Mouse (Mus musculus): Measurements from ENCODE around the gene Smarcc1.

DNA sequence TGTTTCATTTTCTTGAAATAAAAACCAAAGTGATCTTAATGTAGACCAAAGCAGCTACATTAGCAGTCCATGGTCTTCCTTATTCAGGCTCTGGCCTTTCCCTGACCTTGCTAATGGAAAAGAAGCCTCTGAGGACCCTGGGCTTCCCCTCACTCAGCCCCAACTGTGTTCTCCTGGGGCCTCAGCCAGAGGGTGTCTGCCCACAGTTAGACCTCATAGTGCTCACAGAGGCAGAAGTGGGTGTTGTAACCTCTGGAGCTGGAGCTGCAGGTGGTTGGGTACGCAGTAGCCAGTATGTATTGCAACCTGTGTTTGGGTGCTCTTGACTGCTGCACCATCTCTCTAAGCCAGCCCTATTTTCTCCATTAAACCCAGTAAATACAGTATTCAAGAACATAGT lies 111.6 kb downstream of the Smarcc1 start:
- TF ChIP-seq EP300 (IDR thresholded peaks at IDR 0.05; ENCODE audit: low read depth) (no peak), CTCF (IDR thresholded peaks at IDR 0.05; ENCODE audit: low read depth) (no peak)
